Mouse (Mus musculus) testis, adult 2 months (tissue): ENCODE data around the gene Gm20388.

Source experiments
- CTCF ChIP-seq: fragments of 200-500 bp; IDR thresholded peaks from 2 replicates; pipeline ENCODE4 v1.5.1; 2012; ENCODE audit warnings: low read depth, mild to moderate bottlenecking, inconsistent platforms, low read length, moderate library complexity; ENCODE audit not compliant: control insufficient read depth, insufficient read depth, insufficient replicate concordance
- POLR2A ChIP-seq: fragments of 200-500 bp; IDR thresholded peaks from 2 replicates; pipeline ENCODE4 v1.6.1; 2012; ENCODE audit warnings: low read depth, mild to moderate bottlenecking, inconsistent platforms, low read length, moderate library complexity; ENCODE audit not compliant: control insufficient read depth

GRCm38 (mm10) chr8:122018046-122018831 lies 2107.6 kb downstream of the Gm20388 start:
- TF ChIP-seq CTCF (no peak), POLR2A (no peak)
